Mouse (Mus musculus) cerebellum, postnatal 14 days (tissue): ENCODE measurements around the gene Zfp536.

ENCODE experiments used
- DNase-seq, 2 experiments: peaks; one replicate each; pipeline ENCODE4 v3.0.0; 2021; ENCODE audit warnings: mixed read lengths in 2 of 2

Zfp536 gene

GRCm38 (mm10) chr7:37464186-37464721, 309.2 kb downstream of the Zfp536 start:
- no peak for DNase-seq

GRCm38 (mm10) chr7:37447523-37447922, 325.9 kb downstream of the Zfp536 start:
- DNase-seq = no peak

GRCm38 (mm10) chr7:37439912-37440311, 333.5 kb downstream of the Zfp536 start:
- DNase-seq = no peak

- DNase-seq = no peak
Observed at GRCm38 (mm10) chr7:37439117-37439844, 334.2 kb downstream of the Zfp536 start.

GRCm38 (mm10) chr7:37437887-37438286, 335.6 kb downstream of the Zfp536 start:
- no peak for DNase-seq

- no peak for DNase-seq
Observed at GRCm38 (mm10) chr7:37433156-37433555, 340.3 kb downstream of the Zfp536 start.

GRCm38 (mm10) chr7:37431471-37431870, 342.0 kb downstream of the Zfp536 start:
- no peak for DNase-seq

- DNase-seq = no peak
Observed at GRCm38 (mm10) chr7:37426061-37426460, 347.4 kb downstream of the Zfp536 start.

- no peak for DNase-seq
Observed at GRCm38 (mm10) chr7:37422966-37423365, 350.5 kb downstream of the Zfp536 start.
